Mouse (Mus musculus) CD4-positive, CD25-positive, alpha-beta regulatory T cell, adult 2 months (primary cell): ENCODE data around the gene Olfr32.
"Not testable (repeated sequence)": the region's sequence is repeated elsewhere in the genome, so short reads cannot be mapped to it uniquely, and the experiment has no call there.

Experiments used
- DNase-seq: peaks from one replicate; pipeline ENCODE4 v3.0.0-alpha.2; 2012; ENCODE audit warnings: low read depth, low spot score

Gene Olfr32

DNA sequence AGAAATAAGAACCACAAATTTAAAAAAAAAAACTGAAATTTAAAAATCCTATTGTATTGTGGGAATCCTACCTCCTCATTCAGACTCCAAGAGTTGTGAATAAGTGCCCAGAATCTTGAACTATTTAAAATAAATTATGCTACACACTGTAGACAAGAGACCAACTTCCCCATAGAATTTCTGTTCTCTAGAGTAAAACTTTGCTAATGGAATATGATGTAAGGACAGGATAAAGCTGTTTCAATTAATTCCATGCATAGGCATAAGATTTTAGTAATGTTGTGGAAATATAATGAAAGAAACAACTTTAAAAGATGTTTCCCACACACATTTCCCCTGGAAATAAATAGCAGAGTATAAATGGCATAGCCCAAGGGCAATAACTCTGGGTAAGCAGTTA, at the start of gene Olfr32:
Olfr32 (minus strand) TSS at position 101 of the 400 bp plus-strand sequence.
- no peak for DNase-seq

DNA sequence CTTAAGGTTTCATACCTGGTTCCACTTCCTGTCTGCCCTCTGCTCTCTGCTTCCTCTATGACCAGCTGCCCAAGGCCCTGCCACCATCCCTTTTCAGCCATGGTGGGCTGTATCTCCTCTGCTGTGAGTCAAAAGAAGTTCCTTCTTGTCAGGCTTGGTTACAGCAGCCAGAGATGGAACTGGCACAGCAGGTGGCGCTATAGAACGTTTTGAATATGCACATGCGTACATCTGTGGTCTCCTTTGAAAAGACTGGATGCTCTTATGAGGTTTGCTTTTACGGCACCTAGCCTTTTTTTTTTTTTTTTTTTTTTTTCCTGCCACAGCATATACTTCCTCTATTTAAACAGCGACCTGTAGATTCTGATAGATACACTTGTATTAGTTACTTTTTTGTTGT, 45.0 kb upstream of the Olfr32 start:
- not testable (repeated sequence) for DNase-seq

DNA sequence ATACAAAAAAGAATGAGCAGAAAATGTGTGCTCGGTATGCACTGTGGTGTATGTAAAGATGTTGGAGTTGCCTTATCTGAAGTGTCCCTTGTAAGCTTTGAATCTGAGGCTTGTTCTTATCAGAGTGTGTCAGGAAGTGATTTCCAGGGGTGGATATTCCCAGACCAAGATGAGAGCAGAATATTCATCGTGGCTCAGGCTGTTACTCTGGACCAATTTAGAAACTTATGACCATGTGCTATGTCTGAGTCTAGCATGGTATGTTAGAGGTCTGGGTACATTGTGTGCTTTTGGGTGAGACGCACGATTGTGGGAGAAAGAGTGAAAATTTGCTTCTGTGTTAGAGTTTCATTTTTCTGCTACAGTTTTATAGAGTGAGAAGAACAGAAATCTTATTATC, 44.0 kb upstream of the Olfr32 start:
- not testable (repeated sequence) for DNase-seq

DNA sequence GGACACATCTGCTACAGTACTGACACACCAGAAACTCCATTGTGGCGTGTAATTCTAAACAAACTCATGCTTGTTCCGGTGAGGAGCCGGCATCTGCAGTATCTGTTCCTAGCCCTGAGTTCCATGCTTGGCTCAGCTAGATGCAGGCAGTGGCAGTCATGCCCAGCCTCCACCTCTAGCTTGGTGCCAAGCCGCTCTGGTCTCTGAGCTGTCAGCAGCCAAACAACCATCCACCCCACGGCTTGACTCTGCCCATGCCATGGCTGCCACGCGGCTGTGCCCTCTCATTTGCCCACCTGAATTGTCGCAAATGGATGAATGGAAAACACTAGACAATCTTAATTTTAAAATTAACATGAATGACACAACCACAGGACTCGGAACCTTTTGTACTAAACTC, 11.8 kb upstream of the Olfr32 start:
- DNase-seq = no peak

DNA sequence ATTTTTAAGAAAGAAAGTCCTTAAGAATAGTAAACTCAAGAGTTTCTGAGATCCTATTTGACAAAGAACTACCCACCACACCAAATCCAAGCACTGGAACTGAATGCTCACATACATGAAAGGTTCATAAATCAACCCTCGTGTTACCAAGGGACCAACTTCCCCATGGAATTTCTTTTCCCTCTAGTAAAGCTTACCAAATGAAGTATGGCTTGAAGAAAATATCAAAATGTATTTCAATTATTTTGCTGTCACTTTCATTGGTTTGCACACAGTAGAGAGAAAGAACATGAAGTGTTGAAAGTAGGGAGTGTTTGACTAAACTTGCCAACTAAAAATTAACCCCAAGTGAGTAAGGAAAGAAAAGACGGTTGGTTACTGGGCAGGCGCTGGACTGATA, 10.9 kb upstream of the Olfr32 start, which contains the start of gene Olfr1270:
Olfr1270 (minus strand) TSS at position 101 of the 400 bp plus-strand sequence.
- no peak for DNase-seq

DNA sequence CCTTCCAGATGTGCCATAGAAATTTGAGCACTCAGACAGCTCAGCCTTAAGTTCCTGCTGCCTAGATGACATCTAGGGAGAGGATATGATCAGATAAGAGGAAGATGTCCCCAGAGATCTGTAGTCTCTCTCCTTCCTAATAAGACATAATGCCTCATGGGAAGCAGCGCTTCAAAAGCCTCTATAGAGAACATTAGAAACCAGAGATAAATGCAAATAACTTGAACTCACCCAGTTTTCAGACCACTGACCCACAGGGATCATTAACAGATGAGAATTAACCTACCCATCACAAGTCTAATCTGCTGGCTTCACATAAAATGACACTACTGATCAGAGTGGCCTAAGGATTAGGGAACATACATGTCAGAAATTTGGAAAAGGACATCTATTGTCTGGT, 20.8 kb downstream of the Olfr32 start, which contains the start of gene Olfr1269:
Olfr1269 (minus strand) TSS at position 101 of the 400 bp plus-strand sequence.
- no peak for DNase-seq
